Mouse (Mus musculus) midbrain, postnatal 0 days (tissue): Measurements from ENCODE around the gene Utrn. TPM values are rescaled to one million over a fixed set of nuclear protein-coding genes. Genes with fewer than 3 reads are reported as not detected.

Experiments used
- ATAC-seq: fragments of 200-750 bp; cut with Nextera tagmentation; 2 replicates; pipeline ENCODE4 v1.8.0; 2017; ENCODE audit warnings: moderate number of reproducible peaks, mild to moderate bottlenecking, moderate TSS enrichment, moderate library complexity; ENCODE audit not compliant: low FRiP score
- DNase-seq: peaks from one replicate; pipeline ENCODE4 v3.0.0-alpha.2; 2015; ENCODE audit warnings: low spot score
- H3K27ac ChIP-seq: fragments of 300-500 bp; sonication (generic); 2 replicates; pipeline ENCODE4 v1.5.1; 2014; ENCODE audit warnings: low read depth, mild to moderate bottlenecking, low read length, mixed read lengths
- H3K27me3 ChIP-seq: fragments of 300-500 bp; sonication (generic); 2 replicates; pipeline ENCODE4 v1.6.1; 2014; ENCODE audit warnings: low read length, control low read depth, mixed read lengths; ENCODE audit not compliant: insufficient read depth
- H3K36me3 ChIP-seq: fragments of 300-500 bp; sonication (generic); 2 replicates; pipeline ENCODE4 v1.6.1; 2014; ENCODE audit warnings: low read length, control low read depth, mixed read lengths; ENCODE audit not compliant: insufficient read depth
- H3K4me1 ChIP-seq: fragments of 300-500 bp; sonication (generic); 2 replicates; pipeline ENCODE4 v1.6.1; 2014; ENCODE audit warnings: mild to moderate bottlenecking, control low read depth, antibody characterized with exemption, low read length, mixed read lengths; ENCODE audit not compliant: insufficient read depth
- H3K4me2 ChIP-seq: fragments of 300-500 bp; sonication (generic); 2 replicates; pipeline ENCODE4 v1.6.1; 2014; ENCODE audit warnings: low read depth, mild to moderate bottlenecking, low read length, mixed read lengths; ENCODE audit not compliant: poor library complexity, severe bottlenecking
- H3K4me3 ChIP-seq: fragments of 300-500 bp; sonication (generic); 2 replicates; pipeline ENCODE4 v1.5.1; 2014; ENCODE audit warnings: low read depth, mild to moderate bottlenecking, low read length, moderate library complexity
- H3K9ac ChIP-seq: fragments of 300-500 bp; sonication (generic); replicated peaks from 2 replicates; pipeline ENCODE4 v1.6.1; 2014; ENCODE audit warnings: mild to moderate bottlenecking, low read length, moderate library complexity, mixed read lengths; ENCODE audit not compliant: poor library complexity, severe bottlenecking
- H3K9me3 ChIP-seq: fragments of 300-500 bp; sonication (generic); 2 replicates; pipeline ENCODE4 v1.6.1; 2016; ENCODE audit warnings: low read length, control low read depth
- CTCF ChIP-seq: IDR thresholded peaks from 2 replicates; pipeline ENCODE4 v1.5.1; 2016; ENCODE audit warnings: antibody characterized with exemption, mild to moderate bottlenecking
- WGBS: fragments of 180-500 bp; shearing (Covaris S2); extraction: QIAGEN DNeasy Blood & Tissue Kit; methylation state at CpG from one replicate; pipeline ENCODE4 v1.1.7; 2014; 5-methylcytosine and 5-hydroxymethylcytosine counted together
- polyA plus RNA-seq: library from polyadenylated mRNA; unstranded; fragments of >200 nt; fragmentation: Nextera tagmentation; extraction: Ambion mirVana; gene quantifications from 2 replicates; pipeline ENCODE4 v1.2.1, GENCODE M21; 2015
- total RNA-seq: library from RNA; depleted of rRNA; stranded (reverse); fragments of >200 nt; gene quantifications from 2 replicates; pipeline ENCODE4 v1.2.3, GENCODE M21; 2014

Gene Utrn
- total and polyA plus RNA-seq, 2 experiments from 2014 or later, result 15.4 to 20.6 TPM

GRCm38 (mm10) chr10:12671608-12672007 is 197.6 kb downstream of the Utrn start:
- Histone ChIP-seq H3K27ac (no peak overlapping the region), H3K4me2 (no peak overlapping the region), H3K9ac (no peak overlapping the region), H3K27me3 (no peaks in the 10 kb centered on the region), H3K4me3 (no peak overlapping the region), H3K36me3 (no peaks in the 10 kb centered on the region), H3K9me3 (no peaks in the 10 kb centered on the region), H3K4me1 (no peaks in the 10 kb centered on the region)
- no peak for TF ChIP-seq CTCF
- ATAC-seq (no peak), DNase-seq (no peak)
- WGBS, result 95% methylated on average over 9 of the region's 9 CpGs

DNA sequence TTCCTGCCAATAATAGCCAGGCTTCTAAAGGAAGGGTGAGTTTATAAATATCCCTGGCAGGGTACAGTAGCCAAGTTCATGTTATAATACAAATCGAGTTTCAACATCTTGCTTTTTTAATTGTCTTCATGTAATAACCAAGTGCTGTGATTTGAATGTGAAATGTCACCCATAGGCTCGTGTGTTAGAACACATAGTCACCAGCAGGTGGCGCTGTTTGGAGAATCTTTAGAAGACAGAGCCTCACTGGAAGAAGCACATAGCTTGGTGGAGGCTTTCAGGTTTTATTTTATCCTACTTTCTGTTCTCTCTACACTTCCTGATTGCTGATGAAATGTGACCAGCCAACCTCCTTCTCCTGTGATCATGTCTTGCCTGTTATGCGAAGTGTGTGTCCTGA is 207.1 kb downstream of the Utrn start:
- Histone ChIP-seq H3K4me3 (no peak overlapping the region), H3K27me3 (no peaks in the 10 kb centered on the region), H3K9ac (no peak overlapping the region), H3K4me2 (no peak overlapping the region), H3K36me3 (no peaks in the 10 kb centered on the region), H3K4me1 (no peaks in the 10 kb centered on the region), H3K9me3 (no peaks in the 10 kb centered on the region), H3K27ac (no peak overlapping the region)
- 92% methylated on average over 4 of the region's 4 CpGs for WGBS
- no peak for DNase-seq
- ATAC-seq, result no peak
- peak; percentile 54 for TF ChIP-seq CTCF

- no peak overlapping the region for H3K4me3 ChIP-seq
- no peak overlapping the region for H3K4me2 ChIP-seq
- H3K36me3 ChIP-seq, result no peaks in the 10 kb centered on the region
- no peak overlapping the region for H3K9ac ChIP-seq
- no peaks in the 10 kb centered on the region for H3K27me3 ChIP-seq
- H3K27ac ChIP-seq, result no peak overlapping the region
- WGBS, result 83% methylated on average over 8 of the region's 8 CpGs
- no peaks in the 10 kb centered on the region for H3K4me1 ChIP-seq
- TF ChIP-seq CTCF, result no peak
- ATAC-seq, result no peak
- DNase-seq, result no peak
- no peaks in the 10 kb centered on the region for H3K9me3 ChIP-seq
Observed at GRCm38 (mm10) chr10:12658023-12658744, 211.0 kb downstream of the Utrn start.

- H3K9ac ChIP-seq, result no peak overlapping the region
- no peak for TF ChIP-seq CTCF
- no peak for DNase-seq
Observed at GRCm38 (mm10) chr10:12652988-12653387, 216.2 kb downstream of the Utrn start.

DNA sequence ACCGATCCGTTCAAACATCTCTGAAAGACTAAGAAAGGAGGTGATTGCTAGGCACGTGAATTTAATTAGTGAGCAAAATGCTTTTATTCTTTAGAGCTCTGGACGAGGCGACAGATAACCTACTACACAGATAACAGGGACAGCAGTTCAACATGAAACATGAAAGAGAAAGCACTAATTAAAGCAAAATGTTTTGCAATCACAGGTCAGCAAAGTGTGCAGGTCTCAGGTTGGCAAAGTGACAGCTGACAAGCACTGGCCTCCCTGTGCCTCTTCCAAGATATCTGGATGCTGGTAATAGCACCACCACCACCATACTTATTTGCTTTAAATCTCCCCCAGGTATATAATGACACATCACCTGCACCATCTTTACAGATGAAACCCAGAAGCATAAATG is 223.0 kb downstream of the Utrn start:
- Histone ChIP-seq H3K4me2 (no peak overlapping the region), H3K36me3 (no peaks in the 10 kb centered on the region), H3K9me3 (no peaks in the 10 kb centered on the region), H3K27me3 (no peaks in the 10 kb centered on the region), H3K27ac (no peak overlapping the region), H3K9ac (no peak overlapping the region), H3K4me3 (no peak overlapping the region), H3K4me1 (no peaks in the 10 kb centered on the region)
- no peak for TF ChIP-seq CTCF
- 60% methylated on average over 5 of the region's 5 CpGs for WGBS
- no peak for DNase-seq
- ATAC-seq, result no peak

More at GRCm38 (mm10) chr10:12652988-12653387, 216.2 kb downstream of the Utrn start:
- 95% methylated on average over 3 of the region's 3 CpGs for WGBS
- Histone ChIP-seq H3K4me1 (no peaks in the 10 kb centered on the region), H3K36me3 (0 out of 2 replicates have a peak, but pooled peaks cover 2% of the 10 kb centered on the region), H3K9me3 (no peaks in the 10 kb centered on the region), H3K27ac (no peak overlapping the region), H3K4me3 (no peak overlapping the region), H3K27me3 (no peaks in the 10 kb centered on the region), H3K4me2 (no peak overlapping the region)
- ATAC-seq, result no peak

DNA sequence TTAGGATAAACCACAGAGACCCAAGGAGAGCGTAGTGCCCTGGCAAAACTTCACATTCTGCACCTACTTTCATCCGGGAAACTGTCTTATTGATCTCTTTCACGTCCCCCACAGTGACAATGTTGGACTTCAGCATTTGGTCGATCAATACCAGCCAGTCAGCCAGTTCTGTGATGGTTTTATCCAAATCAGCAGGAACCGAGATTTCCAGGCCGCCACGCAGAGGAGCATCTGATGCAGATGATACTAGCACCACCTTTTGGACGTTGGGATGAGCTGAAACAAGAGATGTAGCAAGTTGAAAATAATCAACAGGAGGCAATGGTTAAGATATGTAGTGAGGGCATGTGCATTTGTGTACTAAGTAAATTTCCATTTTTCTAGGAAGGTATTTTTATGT is 225.8 kb downstream of the Utrn start:
- Histone ChIP-seq H3K9ac (no peak overlapping the region), H3K4me3 (no peak overlapping the region), H3K36me3 (no peaks in the 10 kb centered on the region), H3K9me3 (no peaks in the 10 kb centered on the region), H3K4me1 (no peaks in the 10 kb centered on the region), H3K27me3 (no peaks in the 10 kb centered on the region), H3K4me2 (no peak overlapping the region), H3K27ac (no peak overlapping the region)
- peak; percentile 56 for DNase-seq
- WGBS, result 57% methylated on average over 8 of the region's 8 CpGs
- no peak for ATAC-seq
- peak; percentile 71 for TF ChIP-seq CTCF
